Mouse (Mus musculus) bone marrow macrophage, adult 2 months (primary cell): Measurements from ENCODE around the gene Naglu.

ENCODE experiments used
- CTCF ChIP-seq: IDR thresholded peaks from 2 replicates; pipeline ENCODE4 v1.5.1; 2012; ENCODE audit warnings: low read depth, mild to moderate bottlenecking, low read length, moderate library complexity
- POLR2A ChIP-seq: IDR thresholded peaks from 2 replicates; pipeline ENCODE4 v1.6.1; 2012; ENCODE audit warnings: mild to moderate bottlenecking, low read depth, low read length, borderline replicate concordance

GRCm38 (mm10) chr11:101030808-101031156 lies 39.0 kb upstream of the Naglu start:
- TF ChIP-seq CTCF (no peak), POLR2A (no peak)
